16 mouse cellular contexts compared by ENCODE assay signal in the genomic region with DNA sequence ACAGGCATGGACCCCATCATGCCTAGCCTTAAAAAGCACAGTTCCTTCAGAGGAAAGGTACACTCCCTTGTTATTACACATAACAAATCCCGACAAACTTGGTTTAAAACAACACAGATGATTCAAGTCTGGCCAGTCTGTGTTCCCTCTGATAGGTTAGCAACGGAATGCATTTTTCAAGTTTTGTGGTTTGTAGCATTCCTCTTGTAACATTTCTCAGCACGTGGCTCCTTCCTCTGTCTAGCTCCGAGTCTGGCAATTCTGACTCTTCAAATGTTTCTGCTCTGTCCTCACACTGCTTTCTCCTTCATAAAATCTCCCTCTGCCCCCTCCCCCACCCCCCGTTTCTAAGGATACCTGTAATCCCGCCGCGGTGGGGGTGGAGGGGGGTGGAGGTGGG. TPM values are rescaled to one million over a fixed set of nuclear protein-coding genes. Genes with fewer than 3 reads are reported as not detected.
A peak's percentile ranks its signal among the peaks of the same experiment; 100 is the strongest.
DNase-seq lines count a peak whose midpoint lies in the region; ATAC-seq and TF ChIP-seq lines count a peak whose summit lies in the region.
"Had no signal": no experiment of that assay in that cellular context is flagged by ENCODE, and none has a peak within 500 bp of the region (broad histone marks: within the 10 kb centered on the region; RNA-seq: fewer than 3 reads in every experiment).

No protein-coding gene starts in this region.

- H3K4me3 ChIP-seq in kidney, postnatal 0 days (replicated peaks; ENCODE audit: low read depth, low read length), result no peak overlapping the region
- no peak overlapping the region for H3K4me3 ChIP-seq in embryonic facial prominence, embryonic 14.5 days (ENCODE audit: low read depth, low read length)
- H3K4me3 ChIP-seq: erythroblast, embryonic 14.5 days had no signal

- ATAC-seq in kidney, postnatal 0 days (replicated peaks; ENCODE audit: low FRiP score, low read depth), result no peak
- peak; percentile 76 for ATAC-seq in embryonic facial prominence, embryonic 14.5 days (ENCODE audit: low read depth)
- ATAC-seq: hindbrain, postnatal 0 days; midbrain, embryonic 16.5 days had no signal

- peak; percentile 84 for DNase-seq in kidney, postnatal 0 days (ENCODE audit: low spot score)
- DNase-seq in kidney, postnatal 36 days, result no peak
- peak; percentile 80 for DNase-seq in Muller cell, postnatal 12 days (ENCODE audit: inconsistent ontology term)
- peak; percentile 83 for DNase-seq in embryonic facial prominence, embryonic 14.5 days (ENCODE audit: low spot score)
- peak; percentile 17 for DNase-seq in lung, postnatal 36 days
- no peak for DNase-seq in layer of hippocampus, adult 18-20 months (ENCODE audit: low spot score in 2 of 2)
- DNase-seq in left cerebral cortex, adult 9 months (ENCODE audit: low spot score in 2 of 2), result no peak
- DNase-seq: cerebellum, adult 11 months; cerebellum, postnatal 25 days; gastrocnemius, postnatal 14 days; heart, postnatal 14 days; kidney, adult 2 months; right cerebral cortex, postnatal 14 days had no signal

- peaks cover 6% of the 10 kb centered on the region; the same call in 1 of the 2 replicates for H3K4me1 ChIP-seq in kidney, postnatal 0 days (replicated peaks; ENCODE audit: insufficient read depth, low read length)
- peaks cover 23% of the 10 kb centered on the region for H3K4me1 ChIP-seq in embryonic facial prominence, embryonic 14.5 days (ENCODE audit: control insufficient read depth, insufficient read depth, low read length)

- WGBS in kidney, postnatal 0 days, result 16% methylated on average over 8 of the region's 8 CpGs
- WGBS in embryonic facial prominence, embryonic 14.5 days, result 5% methylated on average over 8 of the region's 8 CpGs

- no peaks in the 10 kb centered on the region for H3K9me3 ChIP-seq in kidney, postnatal 0 days (replicated peaks; ENCODE audit: low read length)
- no peaks in the 10 kb centered on the region for H3K9me3 ChIP-seq in embryonic facial prominence, embryonic 14.5 days (ENCODE audit: control insufficient read depth, low read length)

- no peak for TF ChIP-seq CTCF in kidney, postnatal 0 days (IDR thresholded peaks at IDR 0.05; ENCODE audit: low read depth)

- no peaks in the 10 kb centered on the region for H3K36me3 ChIP-seq in kidney, postnatal 0 days (ENCODE audit: insufficient read depth, low read length)
- H3K36me3 ChIP-seq in embryonic facial prominence, embryonic 14.5 days (ENCODE audit: control insufficient read depth, insufficient read depth, low read length), result no peaks in the 10 kb centered on the region

- no peaks in the 10 kb centered on the region for H3K27me3 ChIP-seq in kidney, postnatal 0 days (ENCODE audit: insufficient read depth, low read length)
- no peaks in the 10 kb centered on the region for H3K27me3 ChIP-seq in embryonic facial prominence, embryonic 14.5 days (replicated peaks; ENCODE audit: control insufficient read depth, insufficient read depth, low read length)

- peak overlapping the region; percentile 19; the same call in 1 of the 2 replicates for H3K4me2 ChIP-seq in kidney, postnatal 0 days (ENCODE audit: low read length)
- H3K4me2 ChIP-seq in embryonic facial prominence, embryonic 14.5 days (ENCODE audit: low read depth, low read length), result peak overlapping the region; percentile 36

- H3K27ac ChIP-seq in kidney, postnatal 0 days, result no peak overlapping the region; the same call in 1 of the 2 replicates
- H3K27ac ChIP-seq in embryonic facial prominence, embryonic 14.5 days (replicated peaks; ENCODE audit: low read depth, low read length), result peak overlapping the region; percentile 49; the same call in 1 of the 2 replicates
- H3K27ac ChIP-seq: hindbrain, postnatal 0 days had no signal

- H3K9ac ChIP-seq in kidney, postnatal 0 days (ENCODE audit: low read depth, low read length), result no peak overlapping the region
- H3K9ac ChIP-seq in embryonic facial prominence, embryonic 14.5 days (ENCODE audit: low read depth, low read length), result no peak overlapping the region

RNA-seq across cellular contexts. Expression of gene Gsn, which starts 26.0 kb away (rescaled TPM):
- 158 and 159 TPM in 2 replicates for polyA plus RNA-seq in kidney, postnatal 0 days (2015; fragmentation: Nextera tagmentation; extraction: Ambion mirVana)
- polyA plus RNA-seq in embryonic facial prominence, embryonic 14.5 days (2014; fragmentation: Nextera tagmentation; extraction: Ambion mirVana), result 359 and 397 TPM in 2 replicates
- 10 to 100 TPM; 45.0 to 49.4 TPM for total RNA-seq in layer of hippocampus, adult 18-20 months (2021)

RNA-seq across cellular contexts. Expression of gene Rab14, which starts 29.3 kb away (rescaled TPM):
- 429 and 454 TPM in 2 replicates for polyA plus RNA-seq in kidney, postnatal 0 days (2015; fragmentation: Nextera tagmentation; extraction: Ambion mirVana)
- 278 and 298 TPM in 2 replicates for polyA plus RNA-seq in embryonic facial prominence, embryonic 14.5 days (2014; fragmentation: Nextera tagmentation; extraction: Ambion mirVana)
- 100 to 1,000 TPM; 237 to 248 TPM for total RNA-seq in layer of hippocampus, adult 18-20 months (2021)

Comparison
In these comparisons a context has a peak if more than half of its experiments do, and no peak if none do; other contexts are left out.
1. DNase-seq: peak in kidney, postnatal 0 days (single experiment), Muller cell, postnatal 12 days (single experiment), embryonic facial prominence, embryonic 14.5 days (single experiment) and lung, postnatal 36 days (single experiment); none in kidney, postnatal 36 days (0 of 2), layer of hippocampus, adult 18-20 months (0 of 2) and left cerebral cortex, adult 9 months (0 of 2).